16 mouse cellular contexts compared by ENCODE assay signal in the genomic region with DNA sequence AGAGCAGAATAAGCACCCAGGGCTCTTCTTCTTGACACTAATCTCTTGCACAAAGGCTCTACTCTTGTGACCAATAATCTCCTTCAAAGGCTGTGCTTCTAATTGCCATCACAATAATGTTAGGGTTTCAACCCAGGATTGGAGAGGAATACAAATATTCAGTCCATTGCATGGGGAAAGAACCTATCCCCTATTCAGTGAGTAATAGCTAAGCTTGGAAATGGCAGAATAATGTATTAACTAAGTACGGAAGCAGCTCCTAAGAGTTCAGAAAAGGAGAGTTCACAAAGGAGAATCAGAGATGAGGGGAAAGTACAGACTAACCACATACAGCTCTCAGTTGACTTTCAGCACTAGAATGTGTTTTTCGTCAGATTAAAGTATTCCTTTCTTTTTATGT.
"Had no signal": no experiment of that assay in that cellular context is flagged by ENCODE, and none has a peak within 500 bp of the region (broad histone marks: within the 10 kb centered on the region; RNA-seq: fewer than 3 reads in every experiment).

No protein-coding gene starts in this region.

- DNase-seq: retina, postnatal 1 day; right cerebral cortex, adult 18-20 months; right cerebral cortex, postnatal 14 days; right cerebral cortex, postnatal 25 days; right cerebral cortex, postnatal 4 days; spleen, adult 18-20 months; thymus, adult 18-20 months; thymus, adult 2 months; thymus, postnatal 14 days; thymus, postnatal 25 days; thymus, postnatal 36 days; thymus, postnatal 4 days had no signal

- H3K9ac ChIP-seq: neural tube, embryonic 13.5 days; neural tube, embryonic 15.5 days; stomach, embryonic 15.5 days had no signal

- H3K4me3 ChIP-seq: neural tube, embryonic 13.5 days; neural tube, embryonic 15.5 days; stomach, embryonic 15.5 days had no signal

- H3K36me3 ChIP-seq: neural tube, embryonic 13.5 days; neural tube, embryonic 15.5 days; stomach, embryonic 15.5 days had no signal

- H3K27me3 ChIP-seq: neural tube, embryonic 13.5 days; neural tube, embryonic 15.5 days; stomach, embryonic 15.5 days had no signal

- H3K9me3 ChIP-seq: neural tube, embryonic 13.5 days; neural tube, embryonic 15.5 days; stomach, embryonic 15.5 days had no signal

- H3K27ac ChIP-seq: neural tube, embryonic 13.5 days; neural tube, embryonic 15.5 days; stomach, embryonic 15.5 days; stomach, postnatal 0 days had no signal

- H3K4me1 ChIP-seq: neural tube, embryonic 13.5 days; neural tube, embryonic 15.5 days; stomach, embryonic 15.5 days had no signal

- H3K4me2 ChIP-seq: neural tube, embryonic 13.5 days; neural tube, embryonic 15.5 days; stomach, embryonic 15.5 days had no signal
